Mouse (Mus musculus) yolk sac, embryonic 10.5 days (tissue): ENCODE data around the gene Dram1.

ENCODE experiments used
- DNase-seq: peaks from one replicate; pipeline ENCODE4 v3.0.0-alpha.2; 2017; ENCODE audit warnings: low spot score

Gene Dram1

DNA sequence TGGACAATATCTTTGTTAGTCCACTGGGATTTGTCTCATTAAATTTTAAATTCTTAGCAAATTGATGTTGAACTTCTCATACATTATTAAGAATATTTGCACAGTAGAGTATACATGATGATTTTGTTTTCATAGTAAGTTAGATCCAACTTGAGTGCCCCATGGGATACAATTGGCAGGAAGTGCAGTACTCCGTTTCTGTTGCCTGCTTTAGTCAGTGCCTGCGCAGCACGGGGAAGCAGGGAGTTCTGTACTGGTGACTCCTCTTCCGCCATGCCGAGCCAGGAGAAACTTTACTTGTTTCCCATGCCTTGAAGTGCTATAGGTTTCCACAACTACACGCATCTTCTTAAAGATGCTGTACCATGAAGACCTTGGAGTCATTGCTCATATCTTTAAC lies 83.8 kb downstream of the Dram1 start:
- no peak for DNase-seq

DNA sequence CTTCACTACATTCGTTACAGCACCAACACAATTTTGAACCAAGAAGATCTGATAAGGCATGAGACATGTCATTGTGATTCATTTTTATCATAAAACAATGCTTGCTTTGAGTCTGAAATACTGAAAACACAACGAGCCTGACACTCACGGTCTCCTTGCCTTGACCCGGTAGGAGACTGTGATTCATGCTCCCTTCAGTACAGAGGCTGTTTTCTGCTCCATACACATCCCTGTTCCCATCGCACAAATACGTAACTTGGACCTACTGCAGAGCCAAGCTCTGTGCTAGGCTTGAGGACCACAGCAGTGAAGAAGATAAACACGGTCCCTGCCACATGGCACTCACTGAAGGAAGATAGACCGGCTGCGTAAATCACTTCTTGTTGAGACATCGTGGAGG lies 90.8 kb downstream of the Dram1 start:
- no peak for DNase-seq

DNA sequence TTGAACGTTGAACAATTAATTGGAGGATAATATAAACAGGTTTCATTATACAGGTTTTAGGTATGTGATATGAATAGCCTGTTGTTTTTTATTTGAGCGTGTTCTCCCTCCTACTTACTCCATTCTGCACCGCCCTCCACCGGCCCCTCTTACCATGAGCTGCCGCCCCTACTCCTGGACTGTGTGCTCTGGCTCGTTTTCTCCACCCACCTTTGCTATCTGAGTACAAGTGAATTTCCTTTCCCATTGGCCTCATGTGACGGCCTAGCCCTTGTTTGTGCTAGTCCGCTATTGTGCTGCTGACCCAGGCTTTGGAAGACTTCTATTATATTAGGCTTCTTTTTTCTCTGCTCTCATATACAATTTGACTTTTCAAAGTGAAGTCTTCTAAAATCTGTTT lies 91.6 kb downstream of the Dram1 start:
- no peak for DNase-seq

- DNase-seq = no peak
Measured at GRCm38 (mm10) chr10:88284343-88284990, 94.4 kb downstream of the Dram1 start.

- no peak for DNase-seq
Measured at GRCm38 (mm10) chr10:88281699-88282098, 97.2 kb downstream of the Dram1 start.

GRCm38 (mm10) chr10:88274045-88274444 lies 104.8 kb downstream of the Dram1 start:
- DNase-seq = no peak
